Mouse (Mus musculus): Measurements from ENCODE around the gene Zmym1. TPM values are rescaled to one million over a fixed set of nuclear protein-coding genes. Genes with fewer than 3 reads are reported as not detected.
A peak's percentile ranks its signal among the peaks of the same experiment; 100 is the strongest.
"Not testable (repeated sequence)": the region's sequence is repeated elsewhere in the genome, so short reads cannot be mapped to it uniquely, and the experiment has no call there.

The Zmym1 gene
- polyA plus RNA-seq, 1 experiment from 2014 or later = 5.7 TPM

GRCm38 (mm10) chr4:127005113-127005936 is 55.6 kb downstream of the Zmym1 start:
- H3K27me3 ChIP-seq (ENCODE audit: insufficient read depth, low read length) = no peaks in the 10 kb centered on the region
- H3K27ac ChIP-seq (ENCODE audit: low read depth) = no peak overlapping the region
- H3K4me2 ChIP-seq (ENCODE audit: low read depth, low read length) = peak overlapping the region; percentile 48
- H3K4me3 ChIP-seq (ENCODE audit: low read depth, low read length) = peak overlapping the region; percentile 10; the same call in 1 of the 2 replicates
- 29% methylated on average over 25 of the region's 25 CpGs for WGBS (ENCODE audit: insufficient replicate concordance)
- TF ChIP-seq EP300 (IDR thresholded peaks at IDR 0.05; ENCODE audit: low read depth) (no peak), CTCF (IDR thresholded peaks at IDR 0.05; ENCODE audit: low read depth) (no peak)
- peak; percentile 41; the same call in 1 of the 2 replicates for ATAC-seq
- no peak overlapping the region for H3K9ac ChIP-seq (replicated peaks)
- peak; percentile 45 for DNase-seq
- H3K9me3 ChIP-seq (ENCODE audit: low read length) = no peaks in the 10 kb centered on the region
- H3K4me1 ChIP-seq (ENCODE audit: insufficient read depth) = no peaks in the 10 kb centered on the region
- H3K36me3 ChIP-seq (replicated peaks; ENCODE audit: insufficient read depth, low read length) = no peaks in the 10 kb centered on the region

- H3K4me1 ChIP-seq (ENCODE audit: insufficient read depth) = no peaks in the 10 kb centered on the region
- 77% methylated on average over 3 of the region's 3 CpGs for WGBS (ENCODE audit: insufficient replicate concordance)
Observed at GRCm38 (mm10) chr4:127004384-127004783, 56.6 kb downstream of the Zmym1 start.

GRCm38 (mm10) chr4:127000601-127001105 is 60.3 kb downstream of the Zmym1 start:
- Histone ChIP-seq H3K9me3 (ENCODE audit: low read length) (no peaks in the 10 kb centered on the region), H3K36me3 (replicated peaks; ENCODE audit: insufficient read depth, low read length) (no peaks in the 10 kb centered on the region), H3K27me3 (ENCODE audit: insufficient read depth, low read length) (no peaks in the 10 kb centered on the region), H3K4me2 (ENCODE audit: low read depth, low read length) (no peak overlapping the region), H3K27ac (ENCODE audit: low read depth) (no peak overlapping the region), H3K9ac (replicated peaks) (no peak overlapping the region), H3K4me1 (ENCODE audit: insufficient read depth) (no peaks in the 10 kb centered on the region), H3K4me3 (ENCODE audit: low read depth, low read length) (no peak overlapping the region)
- TF ChIP-seq CTCF (IDR thresholded peaks at IDR 0.05; ENCODE audit: low read depth) = no peak
- TF ChIP-seq EP300 (IDR thresholded peaks at IDR 0.05; ENCODE audit: low read depth) = no peak
- no peak for ATAC-seq
- 54% methylated on average over 8 of the region's 8 CpGs for WGBS (ENCODE audit: insufficient replicate concordance)
- DNase-seq = no peak

More at GRCm38 (mm10) chr4:127004384-127004783, 56.6 kb downstream of the Zmym1 start:
- no peak for TF ChIP-seq EP300 (IDR thresholded peaks at IDR 0.05; ENCODE audit: low read depth)
- TF ChIP-seq CTCF (IDR thresholded peaks at IDR 0.05; ENCODE audit: low read depth) = no peak
- ATAC-seq (no peak), DNase-seq (no peak)
- H3K4me3 ChIP-seq (ENCODE audit: low read depth, low read length) = no peak overlapping the region
- no peak overlapping the region for H3K27ac ChIP-seq (ENCODE audit: low read depth)
- no peak overlapping the region for H3K9ac ChIP-seq (replicated peaks)
- H3K9me3 ChIP-seq (ENCODE audit: low read length) = no peaks in the 10 kb centered on the region
- H3K4me2 ChIP-seq (ENCODE audit: low read depth, low read length) = no peak overlapping the region
- no peaks in the 10 kb centered on the region for H3K36me3 ChIP-seq (replicated peaks; ENCODE audit: insufficient read depth, low read length)
- no peaks in the 10 kb centered on the region for H3K27me3 ChIP-seq (ENCODE audit: insufficient read depth, low read length)

- ATAC-seq; DNase-seq; H3K4me1 ChIP-seq (ENCODE audit: insufficient read depth); H3K4me3 ChIP-seq (ENCODE audit: low read depth, low read length); H3K36me3 ChIP-seq (replicated peaks; ENCODE audit: insufficient read depth, low read length); H3K4me2 ChIP-seq (ENCODE audit: low read depth, low read length); H3K27ac ChIP-seq (ENCODE audit: low read depth); H3K27me3 ChIP-seq (ENCODE audit: insufficient read depth, low read length); H3K9ac ChIP-seq (replicated peaks); H3K9me3 ChIP-seq (ENCODE audit: low read length): not testable (repeated sequence)
- 88% methylated on average over 13 of the region's 16 CpGs for WGBS (ENCODE audit: insufficient replicate concordance)
Observed at GRCm38 (mm10) chr4:126999372-126999771, 61.6 kb downstream of the Zmym1 start.

Other genes starting within 250 kb of the Zmym1 start
- gene Zmym4, start 93.0 kb downstream of the Zmym1 start, polyA plus RNA-seq (2015; fragmentation: Nextera tagmentation; extraction: Ambion mirVana) = 2.9 and 4.4 TPM in 2 replicates
- gene Sfpq, start 39.8 kb downstream of the Zmym1 start, polyA plus RNA-seq (2015; fragmentation: Nextera tagmentation; extraction: Ambion mirVana) = 26.2 and 32.2 TPM in 2 replicates
- gene Zmym6, start 16.2 kb upstream of the Zmym1 start, polyA plus RNA-seq (2015; fragmentation: Nextera tagmentation; extraction: Ambion mirVana) = 2.2 TPM in 2 replicates
- 6.7 and 7.7 TPM in 2 replicates for gene Tmem35b, start 62.5 kb upstream of the Zmym1 start, polyA plus RNA-seq (2015; fragmentation: Nextera tagmentation; extraction: Ambion mirVana)
- 0.05 and 0.07 TPM in 2 replicates for gene Dlgap3, start 108.1 kb upstream of the Zmym1 start, polyA plus RNA-seq (2015; fragmentation: Nextera tagmentation; extraction: Ambion mirVana)
- gene Smim12, start 182.6 kb upstream of the Zmym1 start, polyA plus RNA-seq (2015; fragmentation: Nextera tagmentation; extraction: Ambion mirVana) = 33.9 and 35.0 TPM in 2 replicates

Data from liver, postnatal 0 days (tissue).